Mouse (Mus musculus): ENCODE results near the gene Cpa4.

- TF ChIP-seq CTCF (IDR thresholded peaks at IDR 0.05; ENCODE audit: borderline replicate concordance, insufficient read depth, low read depth, low read length), result no peak
- no peak for TF ChIP-seq POLR2A (IDR thresholded peaks at IDR 0.05; ENCODE audit: borderline replicate concordance, insufficient read depth, low read length)
These were observed 21.6 kb downstream of the Cpa4 start for GRCm38 (mm10) chr6:30589819-30590218.
